In genomic region chr4:130761809-130762208, GRCm38 (mm10) we compare ENCODE assay signal across 18 mouse cellular contexts. TPM values are rescaled to one million over a fixed set of nuclear protein-coding genes. Genes with fewer than 3 reads are reported as not detected.
A peak's percentile ranks its signal among the peaks of the same experiment; 100 is the strongest.
DNase-seq lines count a peak whose midpoint lies in the region; ATAC-seq and TF ChIP-seq lines count a peak whose summit lies in the region.
"Had no signal": no experiment of that assay in that cellular context is flagged by ENCODE, and none has a peak within 500 bp of the region (broad histone marks: within the 10 kb centered on the region; RNA-seq: fewer than 3 reads in every experiment).

No protein-coding gene starts in this region.

- TF ChIP-seq CTCF in heart, adult 2 months (IDR thresholded peaks at IDR 0.05), result no peak
- no peak for TF ChIP-seq CTCF in kidney, adult 2 months (conservative IDR thresholded peaks at IDR 0.05; ENCODE audit: insufficient read depth, insufficient read length, low read depth, low read length)
- no peak for TF ChIP-seq CTCF in lung, postnatal 0 days (IDR thresholded peaks at IDR 0.05)

- no peak overlapping the region for H3K4me3 ChIP-seq in heart, adult 2 months
- no peak overlapping the region for H3K4me3 ChIP-seq in heart, embryonic 10.5 days
- H3K4me3 ChIP-seq in kidney, adult 2 months (ENCODE audit: insufficient read depth, low read depth, low read length), result no peak overlapping the region
- H3K4me3 ChIP-seq in lung, postnatal 0 days (ENCODE audit: low read depth, low read length), result no peak overlapping the region
- H3K4me3 ChIP-seq: embryonic facial prominence, embryonic 10.5 days; hindbrain, embryonic 15.5 days; intestine, embryonic 15.5 days; liver, embryonic 12.5 days had no signal

- TF ChIP-seq POLR2A in heart, adult 2 months (IDR thresholded peaks at IDR 0.05; ENCODE audit: insufficient read depth, low read depth, low read length), result no peak
- TF ChIP-seq POLR2A in kidney, adult 2 months (IDR thresholded peaks at IDR 0.05; ENCODE audit: low read depth, low read length), result no peak

- no peak overlapping the region for H3K9ac ChIP-seq in heart, adult 2 months (ENCODE audit: low read depth, low read length)
- H3K9ac ChIP-seq in lung, postnatal 0 days (replicated peaks; ENCODE audit: low read depth), result no peak overlapping the region
- H3K9ac ChIP-seq: hindbrain, embryonic 15.5 days; intestine, embryonic 15.5 days; liver, embryonic 12.5 days had no signal

- WGBS in heart, adult 2 months, result 43% methylated on average over 5 of the region's 5 CpGs
- WGBS in heart, embryonic 10.5 days, result 79% methylated on average over 5 of the region's 5 CpGs
- 67% methylated on average over 5 of the region's 5 CpGs for WGBS in kidney, adult 2 months
- 61% methylated on average over 5 of the region's 5 CpGs for WGBS in lung, postnatal 0 days

- no peak overlapping the region; the same call in 1 of the 2 replicates for H3K27ac ChIP-seq in heart, adult 2 months
- H3K27ac ChIP-seq in heart, embryonic 10.5 days, result no peak overlapping the region
- H3K27ac ChIP-seq in kidney, adult 2 months (ENCODE audit: insufficient read depth, low read depth, low read length), result no peak overlapping the region
- no peak overlapping the region for H3K27ac ChIP-seq in lung, postnatal 0 days (ENCODE audit: low read length)
- H3K27ac ChIP-seq: embryonic facial prominence, embryonic 10.5 days; hindbrain, embryonic 15.5 days; intestine, embryonic 15.5 days; liver, embryonic 12.5 days had no signal

- no peaks in the 10 kb centered on the region for H3K9me3 ChIP-seq in heart, embryonic 10.5 days
- no peaks in the 10 kb centered on the region for H3K9me3 ChIP-seq in lung, postnatal 0 days (ENCODE audit: low read length)
- H3K9me3 ChIP-seq: embryonic facial prominence, embryonic 10.5 days; hindbrain, embryonic 15.5 days; intestine, embryonic 15.5 days; liver, embryonic 12.5 days had no signal

- H3K4me2 ChIP-seq in lung, postnatal 0 days (replicated peaks; ENCODE audit: low read depth, low read length), result no peak overlapping the region
- H3K4me2 ChIP-seq: hindbrain, embryonic 15.5 days; intestine, embryonic 15.5 days; liver, embryonic 12.5 days; midbrain, embryonic 11.5 days had no signal

- peaks cover 13% of the 10 kb centered on the region for H3K36me3 ChIP-seq in heart, adult 2 months (ENCODE audit: control insufficient read depth, insufficient read depth, low read length)
- H3K36me3 ChIP-seq in heart, embryonic 10.5 days, result peaks cover 92% of the 10 kb centered on the region
- peaks cover 12% of the 10 kb centered on the region for H3K36me3 ChIP-seq in kidney, adult 2 months (ENCODE audit: control insufficient read depth, insufficient read depth, low read length)
- peaks cover 44% of the 10 kb centered on the region; the same call in 1 of the 2 replicates for H3K36me3 ChIP-seq in lung, postnatal 0 days (ENCODE audit: insufficient read depth, low read length)

- 0 out of 2 replicates have a peak, but pooled peaks have one; percentile 39 for TF ChIP-seq EP300 in heart, adult 2 months (IDR thresholded peaks at IDR 0.05; ENCODE audit: insufficient read depth, low read depth, low read length)
- no peak; the same call in 1 of the 2 replicates for TF ChIP-seq EP300 in lung, postnatal 0 days (IDR thresholded peaks at IDR 0.05)

- peaks cover 11% of the 10 kb centered on the region for H3K4me1 ChIP-seq in heart, adult 2 months (ENCODE audit: control insufficient read depth, insufficient read depth, low read length)
- no peaks in the 10 kb centered on the region; the same call in 1 of the 2 replicates for H3K4me1 ChIP-seq in heart, embryonic 10.5 days
- H3K4me1 ChIP-seq in kidney, adult 2 months (ENCODE audit: control insufficient read depth, insufficient read depth, low read length), result peaks cover 12% of the 10 kb centered on the region
- no peaks in the 10 kb centered on the region for H3K4me1 ChIP-seq in lung, postnatal 0 days (ENCODE audit: insufficient read depth, low read depth, low read length)
- H3K4me1 ChIP-seq: embryonic facial prominence, embryonic 10.5 days; hindbrain, embryonic 15.5 days; intestine, embryonic 15.5 days had no signal

- H3K27me3 ChIP-seq in heart, adult 2 months (ENCODE audit: control insufficient read depth, insufficient read depth, low read length), result no peaks in the 10 kb centered on the region
- no peaks in the 10 kb centered on the region for H3K27me3 ChIP-seq in heart, embryonic 10.5 days (ENCODE audit: insufficient read depth, poor library complexity, severe bottlenecking)
- H3K27me3 ChIP-seq in kidney, adult 2 months (replicated peaks; ENCODE audit: control insufficient read depth, insufficient read depth, low read length), result no peaks in the 10 kb centered on the region
- no peaks in the 10 kb centered on the region for H3K27me3 ChIP-seq in lung, postnatal 0 days (replicated peaks; ENCODE audit: insufficient read depth, low read length)
- H3K27me3 ChIP-seq: CH12.LX; hindbrain, embryonic 15.5 days; intestine, embryonic 15.5 days; liver, embryonic 12.5 days had no signal

- no peak for DNase-seq in heart, adult 2 months
- no peak for DNase-seq in heart, embryonic 10.5 days (ENCODE audit: low spot score)
- DNase-seq in kidney, adult 2 months, result peak; percentile 42
- no peak for DNase-seq in kidney, adult 18-20 months
- peak; percentile 14 for DNase-seq in lung, postnatal 0 days (ENCODE audit: low spot score)
- DNase-seq in lung, adult 18-20 months, result no peak
- DNase-seq in cerebellum, postnatal 25 days, result no peak
- DNase-seq: adrenal gland, adult 2 months; cerebellum, adult 8-10 months; gastrocnemius, postnatal 36 days; retina, postnatal 1 day; right cerebral cortex, postnatal 4 days had no signal

- peak; percentile 68 for ATAC-seq in lung, postnatal 0 days
- ATAC-seq: intestine, embryonic 15.5 days; liver, embryonic 12.5 days had no signal

- intact Hi-C loops in heart, adult 2 months (cut with DNase I), result no loop called here

- H3K79me2 ChIP-seq in heart, adult 2 months (replicated peaks; ENCODE audit: control insufficient read depth, insufficient read depth, low read length), result no peaks in the 10 kb centered on the region; the same call in 1 of the 2 replicates

RNA-seq across cellular contexts. Expression of gene Sdc3, which starts 30.5 kb away (rescaled TPM):
- 10 to 100 TPM; 32.7 to 38.3 TPM for total RNA-seq in heart, adult 2 months (2021)
- 41.5 and 51.9 TPM in 2 replicates for polyA plus RNA-seq in heart, adult 2 months (2012; rRNA removed)
- polyA plus RNA-seq in heart, embryonic 10.5 days (2016; fragmentation: Nextera tagmentation; extraction: Ambion mirVana), result 19.0 and 21.6 TPM in 2 replicates
- 27.1 and 45.3 TPM in 2 replicates for polyA plus RNA-seq in kidney, adult 2 months (2012; rRNA removed)
- 10.4 and 10.5 TPM in 2 replicates for polyA plus RNA-seq in lung, postnatal 0 days (2015; fragmentation: Nextera tagmentation; extraction: Ambion mirVana)

Comparison
In these comparisons a context has a peak if more than half of its experiments do, and no peak if none do; other contexts are left out.
1. DNase-seq: peak in kidney, adult 2 months (single experiment) and lung, postnatal 0 days (single experiment); none in heart, adult 2 months (0 of 2), heart, embryonic 10.5 days (single experiment), kidney, adult 18-20 months (single experiment), lung, adult 18-20 months (0 of 2) and cerebellum, postnatal 25 days (0 of 2).